Mouse (Mus musculus) lung, postnatal 0 days (tissue): ENCODE results near the gene Wdr66.

Experiments
- CTCF ChIP-seq: IDR thresholded peaks from 2 replicates; pipeline ENCODE4 v1.5.1; 2016; ENCODE audit warnings: antibody characterized with exemption, mild to moderate bottlenecking
- EP300 ChIP-seq: IDR thresholded peaks from 2 replicates; pipeline ENCODE4 v1.6.1; 2016; ENCODE audit warnings: antibody characterized with exemption, mild to moderate bottlenecking, control low read depth

DNA sequence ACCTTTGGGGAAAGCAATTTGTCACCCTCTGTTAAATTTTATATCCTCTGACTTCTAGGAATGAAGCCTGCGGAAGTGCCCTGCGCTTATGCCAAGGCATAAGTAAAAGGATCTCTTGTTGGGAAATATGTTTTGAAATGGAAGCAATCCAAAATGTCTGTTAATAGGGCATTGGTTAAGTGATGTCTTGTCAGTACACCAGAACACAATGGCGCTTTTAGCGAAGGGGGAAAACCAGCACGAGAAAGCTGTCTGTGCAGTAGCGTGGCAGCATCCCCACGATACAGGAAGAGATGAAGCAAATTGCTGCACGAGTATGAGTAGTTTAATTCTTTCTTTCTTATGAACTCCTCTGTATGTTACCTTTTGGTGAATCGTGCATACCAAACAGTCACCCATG is 42.8 kb downstream of the Wdr66 start:
- TF ChIP-seq EP300 (no peak), CTCF (no peak)
